Mouse (Mus musculus) CH12.LX (cell line): ENCODE measurements around the gene Cemip2. TPM values are rescaled to one million over a fixed set of nuclear protein-coding genes. Genes with fewer than 3 reads are reported as not detected.
A peak's percentile ranks its signal among the peaks of the same experiment; 100 is the strongest.

ENCODE experiments used
- DNase-seq: peaks from one replicate; pipeline ENCODE4 v3.0.0-alpha.2; 2013; ENCODE audit errors: extremely low read depth
- H3K27ac ChIP-seq: 2 replicates; pipeline ENCODE4 v1.5.1; 2012; ENCODE audit warnings: low read depth, mild to moderate bottlenecking, control low read depth, moderate library complexity; ENCODE audit not compliant: insufficient read depth
- H3K27me3 ChIP-seq: replicated peaks from 2 replicates; pipeline ENCODE3; 2012; ENCODE audit warnings: inconsistent platforms
- H3K36me3 ChIP-seq, 2 experiments: replicated peaks in 1 of 2; 2 replicates each; pipeline versions ENCODE3 to v1.6.1; 2012; ENCODE audit warnings: inconsistent platforms in 1 of 2, low read length in 1 of 2, mild to moderate bottlenecking in 1 of 2, mixed read lengths in 1 of 2, moderate library complexity in 1 of 2; ENCODE audit not compliant: control insufficient read depth in 1 of 2, insufficient read depth in 1 of 2
- H3K4me1 ChIP-seq, 2 experiments: 2 replicates each; pipeline ENCODE4 v1.6.1; 2012; ENCODE audit warnings: inconsistent platforms in 1 of 2, moderate library complexity in 1 of 2; ENCODE audit not compliant: insufficient read depth in 2 of 2, control insufficient read depth in 1 of 2
- H3K4me2 ChIP-seq: 2 replicates; pipeline ENCODE4 v1.6.1; 2012; ENCODE audit warnings: low read depth, mild to moderate bottlenecking, control low read depth; ENCODE audit not compliant: poor library complexity, insufficient read depth, severe bottlenecking
- H3K4me3 ChIP-seq, 3 experiments: fragments of 150-350 bp in 1 of 3; sonication (generic) in 1 of 3; replicated peaks in 1 of 3; 2 replicates each; pipeline versions ENCODE3 to v1.5.1; 2011 to 2012; ENCODE audit warnings: low read depth in 2 of 3, low read length in 2 of 3, mild to moderate bottlenecking in 2 of 3, moderate library complexity in 2 of 3, control low read depth in 1 of 3, improper control_type of control experiment in 1 of 3, inconsistent platforms in 1 of 3, mixed read lengths in 1 of 3; ENCODE audit not compliant: poor library complexity in 1 of 3
- H3K79me2 ChIP-seq: replicated peaks from 2 replicates; pipeline ENCODE4 v1.6.1; 2012; ENCODE audit warnings: mild to moderate bottlenecking, moderate library complexity; ENCODE audit not compliant: control insufficient read depth, poor library complexity, insufficient read depth, severe bottlenecking; ENCODE audit errors: extremely low read depth
- H3K9ac ChIP-seq: 2 replicates; pipeline ENCODE4 v1.6.1; 2012; ENCODE audit warnings: low read depth, mild to moderate bottlenecking, control low read depth, moderate library complexity; ENCODE audit not compliant: insufficient read depth
- H3K9me3 ChIP-seq: replicated peaks from 2 replicates; pipeline ENCODE3; 2012; ENCODE audit warnings: low read length, inconsistent platforms, mixed read lengths
- CHD1 ChIP-seq: IDR thresholded peaks from 2 replicates; pipeline ENCODE4 v1.6.1; 2012; ENCODE audit warnings: low read depth, low read length, improper control_type of control experiment, inconsistent platforms
- CHD2 ChIP-seq: IDR thresholded peaks from 2 replicates; pipeline ENCODE4 v1.6.1; 2011; ENCODE audit warnings: low read length, improper control_type of control experiment
- CTCF ChIP-seq, 2 experiments: IDR thresholded peaks in 1 of 2; conservative IDR thresholded peaks in 1 of 2; 2 replicates each; pipeline ENCODE4 v1.5.1; 2011 to 2012; ENCODE audit warnings: low read depth in 2 of 2, low read length in 2 of 2, improper control_type of control experiment in 1 of 2, inconsistent platforms in 1 of 2, mild to moderate bottlenecking in 1 of 2, moderate library complexity in 1 of 2
- E2F4 ChIP-seq: IDR thresholded peaks from 2 replicates; pipeline ENCODE4 v1.6.1; 2011; ENCODE audit warnings: low read depth, low read length, improper control_type of control experiment; ENCODE audit not compliant: insufficient replicate concordance
- EP300 ChIP-seq: IDR thresholded peaks from 2 replicates; pipeline ENCODE4 v1.6.1; 2011; ENCODE audit warnings: low read length, improper control_type of control experiment
- HCFC1 ChIP-seq: IDR thresholded peaks from 2 replicates; pipeline ENCODE4 v1.6.1; 2012; ENCODE audit warnings: low read depth, mild to moderate bottlenecking, inconsistent platforms, low read length, improper control_type of control experiment
- JUN ChIP-seq: IDR thresholded peaks from 2 replicates; pipeline ENCODE4 v1.6.1; 2011; ENCODE audit warnings: low read depth, mild to moderate bottlenecking, low read length, improper control_type of control experiment, moderate library complexity; ENCODE audit not compliant: insufficient read depth
- JUND ChIP-seq: conservative IDR thresholded peaks from 2 replicates; pipeline ENCODE4 v1.6.1; 2011; ENCODE audit warnings: low read depth, low read length, improper control_type of control experiment
- KAT2A ChIP-seq: IDR thresholded peaks from 2 replicates; pipeline ENCODE4 v1.6.1; 2012; ENCODE audit warnings: low read length, improper control_type of control experiment, inconsistent platforms; ENCODE audit not compliant: insufficient replicate concordance
- MAX ChIP-seq: IDR thresholded peaks from 2 replicates; pipeline ENCODE4 v1.6.1; 2011; ENCODE audit warnings: low read length, improper control_type of control experiment
- MAZ ChIP-seq: IDR thresholded peaks from 2 replicates; pipeline ENCODE4 v1.6.1; 2012; ENCODE audit warnings: low read depth, mild to moderate bottlenecking, inconsistent platforms, low read length, improper control_type of control experiment, moderate library complexity
- MYC ChIP-seq: IDR thresholded peaks from 2 replicates; pipeline ENCODE4 v1.6.1; 2011; ENCODE audit warnings: low read depth, mild to moderate bottlenecking, improper control_type of control experiment, low read length
- POLR2A ChIP-seq: IDR thresholded peaks from 2 replicates; pipeline ENCODE4 v1.6.1; 2011; ENCODE audit warnings: low read depth, mild to moderate bottlenecking, improper control_type of control experiment, low read length
- POLR2AphosphoS2 ChIP-seq: IDR thresholded peaks from 2 replicates; pipeline ENCODE4 v1.6.1; 2011; ENCODE audit warnings: low read depth, low read length, improper control_type of control experiment
- RCOR1 ChIP-seq: conservative IDR thresholded peaks from 2 replicates; pipeline ENCODE4 v1.6.1; 2012; ENCODE audit warnings: low read depth, mild to moderate bottlenecking, inconsistent platforms, low read length, improper control_type of control experiment
- SIN3A ChIP-seq: IDR thresholded peaks from 2 replicates; pipeline ENCODE4 v1.6.1; 2012; ENCODE audit warnings: low read length, improper control_type of control experiment, inconsistent platforms
- TBP ChIP-seq: conservative IDR thresholded peaks from 2 replicates; pipeline ENCODE4 v1.6.1; 2011; ENCODE audit warnings: low read depth, low read length, improper control_type of control experiment
- USF2 ChIP-seq: conservative IDR thresholded peaks from 2 replicates; pipeline ENCODE4 v1.6.1; 2011; ENCODE audit warnings: low read depth, low read length, improper control_type of control experiment
- ZC3H11A ChIP-seq: IDR thresholded peaks from 2 replicates; pipeline ENCODE4 v1.6.1; 2012; ENCODE audit warnings: low read depth, mild to moderate bottlenecking, inconsistent platforms, low read length, improper control_type of control experiment
- ZKSCAN1 ChIP-seq: IDR thresholded peaks from 2 replicates; pipeline ENCODE4 v1.6.1; 2012; ENCODE audit warnings: low read depth, inconsistent platforms, low read length, improper control_type of control experiment, borderline replicate concordance
- dilution Hi-C: fragments of 300-500 bp; cut with MboI; formaldehyde crosslinking; loops from 2 replicates; pipeline ENCODE4 v1.14.3; 2020; ENCODE audit warnings: low sequenced_read_pairs; ENCODE audit not compliant: extremely low pct_unique_long_range_greater_than_20kb, extremely low pct_ligation_motif_present
- in situ Hi-C: fragments of 300-500 bp; cut with MboI; formaldehyde crosslinking; loops from 3 replicates; pipeline ENCODE4 v1.14.3; 2019; ENCODE audit warnings: low sequenced_read_pairs, low pct_ligation_motif_present, low pct_unique_long_range_greater_than_20kb, mixed read lengths
- polyA plus RNA-seq: library from polyadenylated mRNA; unstranded; fragments of >175 nt; gene quantifications from 2 replicates; pipeline ENCODE4 v1.2.1, GENCODE M21; 2012; ENCODE audit warnings: low read depth; ENCODE audit not compliant: insufficient read length
- total RNA-seq, 2 experiments: library from RNA; depleted of rRNA; stranded (reverse); fragments of 300-350 nt in 1 of 2; fragments of >200 nt in 1 of 2; gene quantifications; 2 replicates each; pipeline ENCODE4 v1.2.3; 2012 to 2014

Cemip2 gene
- total and polyA plus RNA-seq, 3 experiments = 7.4 to 8.5 (median 7.9) TPM

DNA sequence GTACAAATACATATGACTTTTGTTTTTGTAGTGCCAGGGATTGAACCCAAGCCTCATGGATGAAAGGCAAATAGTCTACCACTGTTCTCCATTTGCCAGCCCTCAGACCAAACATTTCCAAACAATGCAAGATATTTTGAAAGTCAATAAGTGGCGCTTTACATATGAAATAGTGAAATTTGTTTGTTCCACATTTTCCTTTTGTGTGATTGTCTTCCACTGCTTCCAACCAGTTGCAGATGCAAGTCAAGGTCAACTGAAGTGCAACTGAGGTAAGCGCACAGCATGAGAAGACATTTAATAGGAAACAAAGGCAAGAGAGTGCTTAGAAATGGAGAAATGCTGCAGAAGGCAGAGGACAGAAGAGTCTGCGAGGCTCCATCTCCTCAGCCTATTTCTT, 116.7 kb downstream of the Cemip2 start:
- no peaks in the 10 kb centered on the region for H3K36me3 ChIP-seq
- no peaks in the 10 kb centered on the region for H3K9me3 ChIP-seq
- H3K4me2 ChIP-seq = peak overlapping the region; percentile 21; the same call in 1 of the 2 replicates
- no peak overlapping the region for H3K4me3 ChIP-seq
- H3K9ac ChIP-seq = no peak overlapping the region
- H3K79me2 ChIP-seq = no peaks in the 10 kb centered on the region
- peaks cover 7 to 37% of the 10 kb centered on the region in 2 experiments; a peak in 3 of 4 replicates for H3K4me1 ChIP-seq
- H3K27ac ChIP-seq = no peak overlapping the region
- TF ChIP-seq ZC3H11A (no peak), JUND (no peak), E2F4 (no peak), RCOR1 (no peak), MAZ (no peak), POLR2AphosphoS2 (no peak), HCFC1 (no peak)
- dilution Hi-C loops = no loop called here
- in situ Hi-C loops = no loop called here
- H3K27me3 ChIP-seq = no peaks in the 10 kb centered on the region
- no peak for DNase-seq

DNA sequence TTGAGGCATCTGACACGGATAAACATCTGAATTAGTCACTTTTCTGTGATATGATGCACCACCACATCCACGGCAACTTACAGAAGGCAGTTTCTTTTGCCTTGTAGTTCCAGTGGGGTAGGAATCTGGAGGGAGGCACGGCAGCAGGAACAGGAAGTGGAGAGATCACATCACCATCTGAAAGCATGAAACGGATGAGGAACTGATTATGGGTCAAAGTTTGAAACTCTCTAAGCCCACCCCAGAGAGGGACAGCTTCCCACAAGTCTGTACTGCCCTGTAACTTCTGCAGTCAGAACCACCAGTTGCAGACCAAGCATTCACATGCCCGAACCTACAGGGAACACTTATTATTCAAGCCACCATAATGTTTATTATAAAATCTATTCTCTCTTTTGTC, 117.4 kb downstream of the Cemip2 start:
- no peaks in the 10 kb centered on the region for H3K79me2 ChIP-seq
- no peak for DNase-seq
- TF ChIP-seq CHD1 (no peak), MYC (no peak), CHD2 (no peak), CTCF (conservative IDR thresholded peaks at IDR 0.05 in 1 of 2, IDR thresholded peaks at IDR 0.05 in 1 of 2; ENCODE audit: low read depth in 2 of 2, low read length in 2 of 2) (no peak), POLR2A (no peak), ZKSCAN1 (no peak), KAT2A (no peak), SIN3A (no peak), HCFC1 (no peak), USF2 (no peak), TBP (no peak), MAX (no peak), JUN (no peak), EP300 (no peak)
- H3K27me3 ChIP-seq = no peaks in the 10 kb centered on the region
- no peaks in the 10 kb centered on the region for H3K9me3 ChIP-seq
- no peak overlapping the region for H3K4me2 ChIP-seq
- in situ Hi-C loops = no loop called here
- H3K9ac ChIP-seq = no peak overlapping the region
- no peak overlapping the region for H3K27ac ChIP-seq
- no peaks in the 10 kb centered on the region for H3K36me3 ChIP-seq
- H3K4me3 ChIP-seq = no peak overlapping the region
- dilution Hi-C loops = no loop called here
- peaks cover 7 to 37% of the 10 kb centered on the region in 2 experiments; a peak in 3 of 4 replicates for H3K4me1 ChIP-seq
